Mouse (Mus musculus): Measurements from ENCODE around the gene Wdr75.

Gene Wdr75

DNA sequence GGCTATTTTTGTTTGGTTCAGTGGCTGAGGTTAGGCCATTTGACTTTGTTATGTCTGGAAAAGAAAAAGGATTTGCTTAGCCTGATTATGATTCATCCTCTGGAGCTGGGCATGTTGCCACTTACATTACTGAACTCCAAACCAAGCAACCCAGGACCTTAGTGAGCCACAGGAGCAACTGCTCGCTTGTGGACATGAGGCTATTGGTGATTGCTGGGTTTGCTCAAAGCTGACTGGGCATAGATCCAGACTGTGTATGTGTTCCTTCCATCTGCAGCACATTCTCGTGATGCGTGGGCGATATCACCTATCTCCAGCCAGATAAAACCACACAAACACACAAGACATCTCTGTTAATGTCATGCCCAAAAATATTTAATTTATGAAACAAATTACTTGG lies 42.8 kb downstream of the Wdr75 start:
- DNase-seq (ENCODE audit: low spot score), result peak; percentile 10

DNA sequence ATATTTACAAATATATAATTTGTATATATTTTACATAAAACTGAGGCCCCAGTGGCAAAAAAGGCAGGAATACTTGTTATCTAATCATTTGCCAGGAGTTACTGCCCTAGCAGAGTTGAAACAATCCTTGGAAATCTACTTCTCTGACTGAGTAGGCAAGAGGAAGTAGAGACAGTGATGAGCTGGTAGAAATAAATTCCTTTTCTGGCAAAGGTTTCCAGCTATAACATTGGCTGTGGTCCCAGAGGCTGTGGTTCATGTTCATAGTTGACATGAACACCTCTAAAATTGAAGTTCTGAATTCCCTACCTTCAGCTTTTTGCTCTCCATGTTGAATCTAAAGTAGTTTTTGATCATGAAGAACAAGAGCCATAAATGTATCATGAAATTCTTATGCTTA lies 43.3 kb downstream of the Wdr75 start:
- no peak for DNase-seq (ENCODE audit: low spot score)

- DNase-seq (ENCODE audit: low spot score), result no peak
These were observed 50.5 kb downstream of the Wdr75 start for GRCm38 (mm10) chr1:45845466-45845865.

DNA sequence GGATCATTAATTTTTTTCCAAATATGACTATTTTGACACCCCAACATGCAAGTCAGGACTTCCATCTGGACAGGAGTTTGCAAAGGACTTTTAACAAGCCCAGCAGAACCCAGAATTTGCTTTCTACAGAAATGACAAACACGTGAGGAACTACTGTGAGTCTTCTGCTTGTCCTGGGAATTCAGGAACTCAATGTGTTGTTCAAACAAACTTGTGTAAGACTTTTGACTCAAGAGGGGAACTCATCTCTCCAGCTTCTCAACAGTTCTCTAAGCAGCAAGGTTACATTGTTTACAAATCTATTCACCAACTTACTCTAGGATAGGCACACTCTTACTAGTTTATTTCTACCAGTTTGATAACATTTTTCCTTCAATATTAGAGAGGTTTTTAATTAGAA lies 63.1 kb downstream of the Wdr75 start:
- no peak for DNase-seq (ENCODE audit: low spot score)

DNA sequence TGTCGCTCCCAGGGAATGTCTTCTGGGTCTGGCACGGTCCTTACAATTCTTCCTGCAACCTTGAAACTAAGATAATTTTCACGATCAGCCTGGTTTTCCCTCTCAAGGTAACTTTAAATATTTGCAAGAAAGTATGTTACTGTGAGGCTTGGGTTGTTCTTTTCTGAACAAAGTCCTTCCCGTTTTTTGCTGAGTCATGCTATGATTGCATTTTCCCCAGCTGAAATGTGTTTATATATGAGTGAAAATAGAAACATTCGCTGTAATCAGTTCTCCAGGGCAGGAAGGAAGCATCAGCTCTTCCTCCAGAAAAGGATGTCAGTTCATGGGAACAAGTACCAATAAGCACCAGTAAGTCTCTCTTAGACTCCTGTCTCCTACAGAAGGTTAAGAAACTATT lies 65.4 kb downstream of the Wdr75 start:
- DNase-seq (ENCODE audit: low spot score), result no peak

- no peak for DNase-seq (ENCODE audit: low spot score)
These were observed 66.2 kb downstream of the Wdr75 start for GRCm38 (mm10) chr1:45861162-45861561.

DNA sequence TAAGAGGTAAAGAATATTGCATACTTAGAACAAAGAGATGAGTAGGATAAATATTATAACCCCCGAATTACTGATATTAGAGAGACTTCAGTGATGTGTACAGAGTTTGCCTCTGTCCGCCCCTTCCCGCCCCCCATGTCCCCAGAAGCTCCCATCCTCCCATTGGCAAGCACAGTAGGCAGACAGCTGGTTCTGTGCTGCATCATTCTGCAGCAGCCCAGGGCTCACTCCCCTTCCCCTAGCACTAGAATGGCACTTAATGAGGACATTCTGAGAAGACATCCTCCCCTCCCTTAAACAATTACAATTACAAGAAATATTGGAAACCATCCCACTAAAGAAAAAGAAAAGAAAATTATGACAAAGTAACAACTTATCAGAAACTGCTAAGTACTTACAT lies 68.7 kb downstream of the Wdr75 start:
- no peak for DNase-seq (ENCODE audit: low spot score)

DNA sequence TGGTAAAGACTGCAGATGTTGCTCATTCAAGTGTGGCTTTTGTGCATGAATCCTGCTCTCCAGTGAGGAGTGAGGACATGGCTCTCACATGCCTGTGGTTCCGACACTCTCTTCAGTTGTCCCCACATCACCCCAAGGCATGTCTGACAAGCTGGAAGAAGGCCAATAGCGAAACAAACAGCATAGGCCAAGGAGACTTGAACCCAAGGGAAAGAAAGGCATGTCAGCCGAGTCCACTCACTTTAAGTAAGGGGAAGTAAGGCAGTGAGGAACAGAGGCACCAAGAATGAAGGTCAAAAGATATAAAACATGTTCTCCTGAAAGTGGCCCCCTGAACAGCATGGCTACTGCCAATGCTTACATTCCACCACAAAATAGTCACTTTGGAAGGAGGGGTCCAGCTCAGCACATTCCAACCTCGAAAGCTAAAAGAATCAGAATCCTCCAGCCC lies 69.6 kb downstream of the Wdr75 start:
- no peak for DNase-seq (ENCODE audit: low spot score)

- no peak for DNase-seq (ENCODE audit: low spot score)
These were observed 70.3 kb downstream of the Wdr75 start for GRCm38 (mm10) chr1:45865316-45865715.

GRCm38 (mm10) chr1:45865727-45866126 lies 70.8 kb downstream of the Wdr75 start:
- DNase-seq (ENCODE audit: low spot score), result no peak

GRCm38 (mm10) chr1:45866288-45867018 lies 71.5 kb downstream of the Wdr75 start:
- DNase-seq (ENCODE audit: low spot score), result no peak

GRCm38 (mm10) chr1:45868050-45868449 lies 73.1 kb downstream of the Wdr75 start:
- DNase-seq (ENCODE audit: low spot score), result no peak

- no peak for DNase-seq (ENCODE audit: low spot score)
These were observed 73.6 kb downstream of the Wdr75 start for GRCm38 (mm10) chr1:45868479-45869137.
